Mouse (Mus musculus) lung, adult 10 weeks (tissue): ENCODE measurements around the gene Cd8b1. TPM values are rescaled to one million over a fixed set of nuclear protein-coding genes. Genes with fewer than 3 reads are reported as not detected.

ENCODE experiments used
- polyA plus RNA-seq: library from polyadenylated mRNA; stranded (reverse); fragments of 350-450 nt; fragmentation: Illumina TruSeq; extraction: RNeasy Lipid Tissue Mini Kit (QIAGEN cat#74804); gene quantifications from one replicate; pipeline ENCODE4 v1.2.3, GENCODE M21; 2014; ENCODE audit warnings: low read depth, low replicate concordance; ENCODE audit not compliant: insufficient read depth

Gene Cd8b1
- polyA plus RNA-seq = 6.5 TPM

GRCm38 (mm10) chr6:71322491-71322921, at the start of gene Cd8b1:
Gene Cd8b1, plus strand, starts transcription at chr6:71322788.

GRCm38 (mm10) chr6:71321826-71322283, 733 bp upstream of the Cd8b1 start, which contains the start of gene Smyd1:
Gene Smyd1, minus strand, starts transcription at chr6:71322233.

GRCm38 (mm10) chr6:71373249-71373775, 50.7 kb downstream of the Cd8b1 start, which contains the start of gene Cd8a:
Gene Cd8a, plus strand, starts transcription at chr6:71373427.

Other genes starting within 250 kb of the Cd8b1 start
- 10.3 TPM for gene Thnsl2, start 178.3 kb upstream of the Cd8b1 start, polyA plus RNA-seq
- gene Fabp1, start 123.0 kb upstream of the Cd8b1 start, polyA plus RNA-seq = 43.4 TPM
- gene Krcc1, start 51.1 kb upstream of the Cd8b1 start, polyA plus RNA-seq = 64.2 TPM
- 2.4 TPM for gene Smyd1, start 555 bp upstream of the Cd8b1 start, polyA plus RNA-seq
- 4.0 TPM for gene Cd8a, start 50.6 kb downstream of the Cd8b1 start, polyA plus RNA-seq
- 23.9 TPM for gene Rmnd5a, start 117.8 kb downstream of the Cd8b1 start, polyA plus RNA-seq
- 18.2 TPM for gene Rnf103, start 171.1 kb downstream of the Cd8b1 start, polyA plus RNA-seq
- 90.0 TPM for gene Chmp3, start 221.0 kb downstream of the Cd8b1 start, polyA plus RNA-seq